Mouse (Mus musculus): ENCODE data around the gene Syt17. TPM values are rescaled to one million over a fixed set of nuclear protein-coding genes. Genes with fewer than 3 reads are reported as not detected.

Gene Syt17
- polyA plus RNA-seq, 1 experiment from 2014 or later = 3.2 TPM

DNA sequence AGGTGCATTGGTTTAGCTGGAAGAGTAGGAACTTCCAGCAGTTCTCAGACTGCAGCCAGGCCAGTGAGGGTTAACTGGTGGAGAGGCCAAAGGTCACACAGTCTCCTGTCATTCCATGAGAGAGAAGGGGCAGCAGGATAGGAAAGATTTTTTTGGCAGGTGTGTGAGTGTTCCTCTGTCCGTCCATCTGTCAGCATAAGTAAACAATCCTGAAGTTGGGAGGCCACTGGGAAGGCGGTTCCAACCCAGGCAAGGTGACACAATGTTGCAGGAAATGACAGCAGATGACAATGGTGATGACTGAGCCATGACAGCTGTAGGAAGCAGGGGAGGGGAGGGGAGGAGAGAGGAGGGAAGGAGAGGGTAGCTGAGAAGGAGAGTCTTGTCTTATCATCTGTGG lies 4.9 kb upstream of the Syt17 start:
- ATAC-seq = no peak
- Histone ChIP-seq H3K9me3 (replicated peaks) (no peaks in the 10 kb centered on the region), H3K27ac (no peak overlapping the region), H3K4me3 (no peak overlapping the region), H3K27me3 (0 out of 2 replicates have a peak, but pooled peaks cover 3% of the 10 kb centered on the region), H3K36me3 (ENCODE audit: poor library complexity, severe bottlenecking) (no peaks in the 10 kb centered on the region), H3K4me2 (no peak overlapping the region), H3K9ac (no peak overlapping the region), H3K4me1 (peaks cover 7% of the 10 kb centered on the region)
- 58% methylated on average over 2 of the region's 2 CpGs for WGBS

DNA sequence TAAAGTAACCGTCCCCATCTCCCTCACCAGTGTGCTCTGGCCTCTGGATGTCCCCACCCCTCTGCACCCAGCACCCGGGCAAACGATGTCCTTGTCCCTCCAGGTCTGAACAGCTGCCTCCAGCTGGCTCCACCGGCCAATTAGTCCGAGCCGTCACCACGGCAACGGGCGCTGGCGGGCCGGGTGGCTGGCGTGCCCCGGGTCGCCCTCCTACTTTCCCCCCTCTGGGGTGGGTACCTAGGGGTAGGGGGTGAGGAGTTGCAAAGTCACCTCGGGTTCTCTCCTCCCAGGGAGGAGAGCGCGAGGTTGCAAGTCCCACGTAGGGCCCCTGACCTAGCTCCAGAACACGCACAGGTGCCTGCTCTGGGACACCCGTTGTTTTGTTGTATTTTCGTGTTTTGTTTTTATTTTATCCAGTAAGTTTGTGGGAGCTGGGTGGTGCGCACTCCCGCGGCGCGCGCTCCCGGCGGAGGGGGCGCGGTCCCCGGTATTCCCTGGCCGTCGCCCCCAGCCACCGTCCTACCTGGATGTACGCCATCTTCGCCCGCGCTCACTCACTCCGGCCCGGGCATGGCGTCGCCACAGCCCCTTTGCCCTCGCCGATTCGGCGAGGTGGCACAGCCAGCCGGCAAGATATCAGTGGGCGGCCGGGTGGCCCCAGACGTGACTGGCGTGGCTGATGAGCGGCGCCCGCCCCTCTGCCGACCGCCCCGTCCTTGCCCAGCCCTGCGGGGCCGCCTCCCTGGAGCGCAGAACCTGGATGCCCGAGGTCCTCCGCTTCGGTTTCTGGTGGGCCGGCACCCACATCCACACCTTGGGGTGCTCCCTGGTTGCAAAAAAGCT lies 510 bp downstream of the Syt17 start:
- Histone ChIP-seq H3K9ac (peak overlapping the region; percentile 68), H3K27ac (no peak overlapping the region), H3K27me3 (peaks cover 15% of the 10 kb centered on the region), H3K9me3 (replicated peaks) (no peaks in the 10 kb centered on the region), H3K36me3 (ENCODE audit: poor library complexity, severe bottlenecking) (no peaks in the 10 kb centered on the region), H3K4me2 (peak overlapping the region; percentile 86), H3K4me1 (peaks cover 26% of the 10 kb centered on the region), H3K4me3 (peak overlapping the region; percentile 61)
- ATAC-seq = peak; percentile 73
- WGBS = under 1% methylated on average over 65 of the region's 65 CpGs

DNA sequence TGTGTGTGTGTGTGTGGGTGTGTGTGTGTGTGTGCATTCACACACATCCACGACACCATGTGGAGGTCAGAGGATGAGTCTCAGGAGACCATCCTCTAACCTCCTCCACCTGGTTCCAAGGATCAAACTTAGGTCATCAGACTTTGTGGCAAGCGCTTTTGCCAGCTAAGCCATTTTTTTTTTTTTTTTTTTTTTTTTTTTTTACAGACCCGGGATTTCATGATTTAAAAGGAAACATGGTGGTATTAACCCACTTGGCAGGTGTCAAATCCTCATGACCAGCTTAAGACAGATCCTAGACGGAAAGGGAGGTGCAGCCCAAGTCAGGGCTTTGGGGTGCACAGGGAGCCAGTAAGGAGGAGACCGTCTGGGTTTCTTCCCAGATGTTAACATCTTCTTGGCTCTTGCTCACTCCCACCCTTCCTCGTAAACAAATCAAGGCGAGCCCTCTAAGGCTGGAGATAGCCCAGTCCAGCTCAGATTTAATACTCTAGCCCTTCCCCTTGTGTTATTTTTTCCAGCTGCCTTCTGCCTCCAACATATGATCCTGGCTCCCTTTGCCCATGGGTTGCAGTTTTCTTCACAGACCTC lies 4.0 kb downstream of the Syt17 start:
- peaks cover 26% of the 10 kb centered on the region for H3K4me1 ChIP-seq
- H3K36me3 ChIP-seq (ENCODE audit: poor library complexity, severe bottlenecking) = no peaks in the 10 kb centered on the region
- WGBS = 66% methylated on average over 7 of the region's 7 CpGs
- H3K4me2 ChIP-seq = no peak overlapping the region
- H3K4me3 ChIP-seq = no peak overlapping the region
- peaks cover 18% of the 10 kb centered on the region for H3K27me3 ChIP-seq
- ATAC-seq = no peak
- no peak overlapping the region for H3K27ac ChIP-seq
- H3K9me3 ChIP-seq (replicated peaks) = no peaks in the 10 kb centered on the region
- no peak overlapping the region for H3K9ac ChIP-seq

DNA sequence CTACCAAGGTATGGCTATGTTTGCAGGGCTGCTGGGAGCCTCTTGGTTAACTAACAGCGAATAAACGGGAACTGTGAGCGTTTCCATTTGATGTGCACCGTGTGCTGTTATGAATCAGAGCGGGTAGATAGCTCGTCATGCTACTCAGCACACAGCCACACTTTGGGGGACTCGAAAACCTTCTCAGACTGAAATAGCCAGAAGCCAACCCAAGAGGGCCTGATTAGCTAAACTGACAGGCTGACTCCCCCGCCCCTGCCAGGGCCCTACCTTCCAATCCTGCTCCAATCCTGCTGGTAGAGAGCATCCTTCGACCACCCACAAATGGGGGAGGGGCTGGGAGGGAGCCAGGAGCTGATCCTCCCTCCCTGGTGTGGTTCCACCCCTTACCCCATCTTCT lies 4.7 kb downstream of the Syt17 start:
- Histone ChIP-seq H3K9me3 (replicated peaks) (no peaks in the 10 kb centered on the region), H3K9ac (peak overlapping the region; percentile 12; the same call in 1 of the 2 replicates), H3K36me3 (ENCODE audit: poor library complexity, severe bottlenecking) (no peaks in the 10 kb centered on the region), H3K27ac (no peak overlapping the region), H3K4me1 (peaks cover 23% of the 10 kb centered on the region), H3K4me2 (peak overlapping the region; percentile 20), H3K27me3 (peaks cover 20% of the 10 kb centered on the region), H3K4me3 (no peak overlapping the region)
- no peak for ATAC-seq
- 5% methylated on average over 9 of the region's 9 CpGs for WGBS

DNA sequence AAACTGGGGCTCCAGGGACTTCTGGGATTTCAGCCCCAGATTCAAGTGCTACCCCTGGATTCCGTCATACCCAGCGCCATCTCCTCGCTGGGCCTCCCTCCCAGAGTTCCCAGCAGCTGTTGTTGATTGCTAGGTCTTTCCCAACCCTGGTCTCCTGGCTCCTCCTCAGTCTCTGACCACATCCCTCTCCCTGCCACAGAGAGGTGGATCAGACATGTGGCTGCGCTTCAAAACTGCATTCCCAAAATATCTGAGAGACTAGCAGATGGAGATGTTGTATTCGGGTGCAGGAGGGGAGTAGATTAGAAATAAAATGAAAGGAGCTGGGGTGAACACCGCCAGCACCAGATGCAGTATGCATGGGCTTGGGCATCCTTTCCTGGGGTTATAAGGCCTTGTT lies 6.5 kb downstream of the Syt17 start:
- no peak overlapping the region for H3K4me3 ChIP-seq
- WGBS = 83% methylated on average over 6 of the region's 6 CpGs
- no peak for ATAC-seq

DNA sequence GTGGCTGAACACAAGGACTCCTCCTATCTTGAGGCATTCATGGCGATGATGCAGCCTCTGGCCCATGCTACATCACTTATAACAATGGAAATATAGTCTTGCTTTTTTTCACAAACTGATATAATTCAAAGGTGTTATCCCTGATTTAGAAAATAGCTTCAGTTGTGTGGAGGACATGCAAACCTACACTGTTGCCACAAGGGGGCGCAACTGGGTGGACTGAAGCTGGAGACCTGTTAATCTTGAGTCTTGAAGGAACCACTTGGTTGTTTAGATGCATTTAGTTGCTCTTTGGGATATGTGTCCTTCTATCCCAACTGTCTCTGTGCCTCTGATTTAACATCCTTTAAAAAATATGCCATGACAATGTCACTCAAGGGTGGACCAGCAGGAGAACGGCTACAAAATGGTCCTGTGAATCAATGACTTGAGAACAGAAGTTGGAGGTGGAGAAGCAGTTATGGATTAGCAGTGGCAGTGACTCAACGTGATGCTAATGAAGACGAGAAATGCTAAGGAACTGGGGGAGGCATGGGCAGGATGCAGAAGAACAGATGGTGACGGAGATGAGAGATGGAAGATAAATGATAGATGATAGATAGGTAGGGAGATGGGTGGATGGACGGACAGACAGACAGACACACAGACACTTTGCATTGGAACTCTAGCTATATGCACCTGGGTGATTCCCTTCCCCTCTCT lies 10.8 kb downstream of the Syt17 start:
- ATAC-seq = no peak
- WGBS = 61% methylated on average over 7 of the region's 7 CpGs
- Histone ChIP-seq H3K9ac (no peak overlapping the region), H3K36me3 (ENCODE audit: poor library complexity, severe bottlenecking) (no peaks in the 10 kb centered on the region), H3K9me3 (replicated peaks) (no peaks in the 10 kb centered on the region), H3K4me2 (no peak overlapping the region), H3K27me3 (peaks cover 6% of the 10 kb centered on the region; the same call in 1 of the 2 replicates), H3K4me3 (no peak overlapping the region), H3K4me1 (no peaks in the 10 kb centered on the region), H3K27ac (no peak overlapping the region)

More for the DNA sequence above, 6.5 kb downstream of the Syt17 start:
- no peaks in the 10 kb centered on the region for H3K9me3 ChIP-seq (replicated peaks)
- H3K27me3 ChIP-seq = peaks cover 13% of the 10 kb centered on the region
- no peak overlapping the region for H3K9ac ChIP-seq
- no peaks in the 10 kb centered on the region for H3K36me3 ChIP-seq (ENCODE audit: poor library complexity, severe bottlenecking)
- H3K4me1 ChIP-seq = peaks cover 6% of the 10 kb centered on the region; the same call in 1 of the 2 replicates
- H3K27ac ChIP-seq = no peak overlapping the region
- no peak overlapping the region for H3K4me2 ChIP-seq

DNA sequence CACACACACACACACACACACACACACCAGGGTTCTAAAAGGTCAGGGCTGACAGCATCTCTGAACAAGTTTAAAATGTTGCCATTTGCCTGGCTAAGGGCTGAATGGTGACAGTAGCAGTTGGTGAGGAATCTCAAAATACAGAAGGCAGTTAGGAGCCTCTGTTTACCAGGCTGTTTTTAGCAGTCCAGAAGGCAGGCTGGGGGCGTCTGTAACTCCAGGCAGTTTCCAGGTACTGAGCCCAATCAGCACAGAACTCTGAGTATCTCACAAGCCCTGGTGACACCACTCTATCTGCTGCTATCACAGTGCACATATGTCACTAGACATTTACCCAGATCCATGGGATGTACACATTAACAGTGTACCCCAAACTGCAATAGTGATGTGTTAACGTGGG lies 19.1 kb downstream of the Syt17 start:
- no peak overlapping the region for H3K9ac ChIP-seq
- H3K27me3 ChIP-seq = no peaks in the 10 kb centered on the region
- H3K36me3 ChIP-seq (ENCODE audit: poor library complexity, severe bottlenecking) = no peaks in the 10 kb centered on the region
- no peaks in the 10 kb centered on the region for H3K9me3 ChIP-seq (replicated peaks)
- H3K4me1 ChIP-seq = no peaks in the 10 kb centered on the region
- 77% methylated on average over 2 of the region's 2 CpGs for WGBS
- no peak overlapping the region for H3K4me2 ChIP-seq
- H3K4me3 ChIP-seq = no peak overlapping the region
- H3K27ac ChIP-seq = no peak overlapping the region
- ATAC-seq = peak; percentile 55; the same call in 1 of the 2 replicates

DNA sequence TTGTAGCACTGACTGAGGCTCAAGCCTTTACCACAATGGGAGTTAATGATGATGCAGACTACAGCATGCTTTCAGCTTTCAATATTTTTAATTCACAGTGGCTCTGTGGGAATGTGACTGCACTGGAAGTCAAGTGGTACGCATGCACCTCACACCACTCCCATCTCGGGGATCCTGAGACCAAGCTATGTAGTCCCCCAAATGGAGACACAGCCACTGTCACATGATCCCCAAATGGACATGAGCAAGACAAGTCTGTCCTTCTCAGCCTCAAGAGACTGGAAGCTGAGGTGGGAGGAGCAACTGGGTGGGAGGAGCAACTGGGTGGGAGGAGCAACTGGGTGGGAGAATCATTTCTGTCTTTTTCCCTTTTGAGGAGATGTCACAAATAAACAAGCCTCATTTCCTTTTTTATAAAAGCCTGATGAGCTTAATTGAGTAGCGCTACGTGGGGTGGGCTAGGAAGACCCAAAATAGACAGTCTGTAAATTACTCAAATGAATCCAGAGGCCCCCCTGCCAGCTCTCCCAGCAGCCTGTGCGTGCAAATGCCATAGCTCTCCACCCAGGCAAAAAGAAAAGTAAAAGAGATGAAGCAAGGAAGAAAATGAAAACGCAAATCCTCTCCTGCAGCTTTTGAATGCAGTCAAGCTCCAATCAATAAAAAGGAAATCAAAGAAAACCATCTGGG lies 28.4 kb downstream of the Syt17 start:
- WGBS = 31% methylated on average over 6 of the region's 6 CpGs
- Histone ChIP-seq H3K27ac (peak overlapping the region; percentile 51), H3K27me3 (no peaks in the 10 kb centered on the region), H3K36me3 (ENCODE audit: poor library complexity, severe bottlenecking) (no peaks in the 10 kb centered on the region), H3K4me3 (no peak overlapping the region), H3K4me2 (peak overlapping the region; percentile 30), H3K9ac (no peak overlapping the region), H3K4me1 (peaks cover 8% of the 10 kb centered on the region; the same call in 1 of the 2 replicates), H3K9me3 (replicated peaks) (no peaks in the 10 kb centered on the region)
- ATAC-seq = 0 out of 2 replicates have a peak, but pooled peaks have one; percentile 50

DNA sequence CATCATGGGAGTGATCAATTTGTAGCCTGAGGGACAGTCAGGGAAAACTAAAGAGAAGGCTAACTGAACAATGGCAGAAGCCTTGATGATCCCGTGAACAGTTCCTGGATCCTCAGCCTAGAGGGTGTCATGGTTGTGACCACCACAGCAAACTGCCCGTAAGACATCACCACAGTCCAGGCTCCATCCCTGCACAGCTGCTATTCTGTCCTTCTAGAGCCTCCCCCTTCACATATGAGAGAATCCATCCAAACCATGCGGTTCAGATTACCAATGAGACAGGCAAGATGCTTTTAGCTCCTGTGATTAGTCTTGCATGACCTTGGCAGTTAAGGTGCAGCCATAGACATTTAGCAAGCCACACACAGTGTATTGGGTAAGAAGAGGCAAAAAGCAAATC lies 33.8 kb downstream of the Syt17 start:
- no peak overlapping the region for H3K4me2 ChIP-seq
- no peak overlapping the region for H3K27ac ChIP-seq
- WGBS = 89% methylated on average over 3 of the region's 3 CpGs
- no peaks in the 10 kb centered on the region for H3K27me3 ChIP-seq
- H3K4me1 ChIP-seq = no peaks in the 10 kb centered on the region
- no peaks in the 10 kb centered on the region for H3K9me3 ChIP-seq (replicated peaks)
- no peak overlapping the region for H3K9ac ChIP-seq
- H3K4me3 ChIP-seq = no peak overlapping the region
- no peaks in the 10 kb centered on the region for H3K36me3 ChIP-seq (ENCODE audit: poor library complexity, severe bottlenecking)
- no peak for ATAC-seq

DNA sequence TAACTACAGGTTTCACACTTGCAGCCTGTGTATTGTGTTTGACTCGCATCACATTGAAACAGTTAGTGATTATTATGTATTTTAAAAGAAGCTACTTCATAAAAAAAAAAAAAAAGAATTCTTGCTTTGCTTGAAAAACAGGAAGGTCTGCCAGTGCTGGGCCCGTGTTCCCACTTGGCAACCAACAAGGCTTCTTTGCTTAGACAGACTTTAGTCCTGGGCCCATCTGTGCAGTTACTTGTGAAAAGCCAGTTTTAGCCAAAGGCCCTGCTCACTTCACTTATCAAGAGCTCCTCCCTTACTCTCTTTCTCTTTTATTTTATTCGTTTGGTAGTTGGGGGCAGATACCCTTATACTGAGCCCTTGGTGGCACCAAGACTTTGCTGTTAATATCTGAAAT lies 36.1 kb downstream of the Syt17 start:
- 77% methylated on average over 3 of the region's 3 CpGs for WGBS
- H3K4me2 ChIP-seq = no peak overlapping the region
- H3K4me3 ChIP-seq = no peak overlapping the region
- ATAC-seq = no peak
- H3K4me1 ChIP-seq = no peaks in the 10 kb centered on the region
- H3K27me3 ChIP-seq = no peaks in the 10 kb centered on the region
- H3K9me3 ChIP-seq (replicated peaks) = no peaks in the 10 kb centered on the region
- no peaks in the 10 kb centered on the region for H3K36me3 ChIP-seq (ENCODE audit: poor library complexity, severe bottlenecking)
- no peak overlapping the region for H3K27ac ChIP-seq
- no peak overlapping the region for H3K9ac ChIP-seq

DNA sequence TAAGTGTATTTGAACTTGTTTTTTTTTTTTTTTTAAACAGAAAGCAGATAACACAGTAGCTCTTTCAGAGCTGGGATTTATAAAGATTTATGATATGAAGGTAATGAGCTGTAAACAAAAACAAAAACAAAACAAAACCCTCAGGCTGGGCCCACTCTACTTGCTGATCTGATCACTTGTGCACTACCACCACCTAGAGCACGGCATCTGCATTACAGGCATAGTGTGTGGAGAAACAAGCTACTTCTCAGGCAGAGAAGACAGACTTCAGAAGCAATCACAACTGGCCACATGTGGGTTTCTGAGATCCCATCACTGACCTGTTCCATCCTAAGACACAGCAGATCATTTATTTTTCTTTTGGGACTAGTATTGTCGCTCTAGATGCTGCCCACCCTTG lies 38.6 kb downstream of the Syt17 start:
- Histone ChIP-seq H3K4me2 (no peak overlapping the region), H3K9ac (no peak overlapping the region), H3K27me3 (no peaks in the 10 kb centered on the region), H3K9me3 (replicated peaks) (no peaks in the 10 kb centered on the region), H3K4me3 (no peak overlapping the region), H3K27ac (no peak overlapping the region), H3K4me1 (peaks cover 8% of the 10 kb centered on the region; the same call in 1 of the 2 replicates), H3K36me3 (ENCODE audit: poor library complexity, severe bottlenecking) (no peaks in the 10 kb centered on the region)
- ATAC-seq = no peak
- WGBS = 42% methylated on average over 2 of the region's 2 CpGs

DNA sequence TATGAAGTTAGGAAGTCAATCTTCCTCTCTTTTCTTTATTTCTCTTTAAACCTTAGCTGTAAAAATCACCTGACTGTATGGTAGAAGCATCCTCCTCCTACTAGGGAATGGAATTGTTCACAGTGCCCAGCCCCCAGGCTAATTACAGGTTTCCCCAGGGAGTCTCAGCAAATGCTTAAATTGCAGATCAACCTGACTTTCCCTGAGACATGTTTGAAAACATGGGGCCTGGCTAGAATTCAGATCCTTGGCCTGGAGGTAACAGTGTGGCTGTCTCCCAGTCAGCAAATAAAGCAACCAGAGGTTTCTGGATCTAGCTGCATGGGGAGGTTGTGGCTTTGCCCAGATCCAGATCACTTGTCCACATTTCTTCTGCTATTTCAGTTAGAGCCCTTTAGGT lies 42.8 kb downstream of the Syt17 start:
- Histone ChIP-seq H3K9ac (no peak overlapping the region), H3K27ac (no peak overlapping the region), H3K4me2 (no peak overlapping the region), H3K36me3 (ENCODE audit: poor library complexity, severe bottlenecking) (no peaks in the 10 kb centered on the region), H3K4me1 (peaks cover 22% of the 10 kb centered on the region; the same call in 1 of the 2 replicates), H3K9me3 (replicated peaks) (no peaks in the 10 kb centered on the region), H3K27me3 (no peaks in the 10 kb centered on the region), H3K4me3 (no peak overlapping the region)
- ATAC-seq = no peak
